Mouse (Mus musculus): ENCODE data around the gene Boll. TPM values are rescaled to one million over a fixed set of nuclear protein-coding genes. Genes with fewer than 3 reads are reported as not detected.
A peak's percentile ranks its signal among the peaks of the same experiment; 100 is the strongest.

Gene Boll
- total RNA-seq, 2 experiments from 2014 or later: 0.26 TPM; not detected in 1

- DNase-seq (ENCODE audit: low spot score): no peak
Measured at GRCm38 (mm10) chr1:55207561-55207960, 155.7 kb downstream of the Boll start.

- no peak for DNase-seq (ENCODE audit: low spot score)
Measured at GRCm38 (mm10) chr1:55205808-55206327, 157.4 kb downstream of the Boll start.

GRCm38 (mm10) chr1:55201850-55202752, 161.2 kb downstream of the Boll start:
- peak; percentile 50 for DNase-seq (ENCODE audit: low spot score)

- no peak for DNase-seq (ENCODE audit: low spot score)
Measured at GRCm38 (mm10) chr1:55198719-55199118, 164.6 kb downstream of the Boll start.

Other genes with a start within 250 kb of the Boll start
- 10 to 100 TPM; 37.8 to 38.0 TPM for gene Mob4, start 232.2 kb downstream of the Boll start, total RNA-seq (2021)
- 1 to 10 TPM; 2.4 to 3.3 TPM for gene Rftn2, start 136.7 kb downstream of the Boll start, total RNA-seq (2021)
- gene Mars2, start 126.3 kb downstream of the Boll start, total RNA-seq (2021): 1 to 10 TPM; 2.5 TPM
- gene Plcl1, start 42.5 kb upstream of the Boll start, total RNA-seq (2021): 1 to 10 TPM; 4.6 to 6.2 TPM

All from gastrocnemius, adult 18-20 months (tissue).